Mouse (Mus musculus): ENCODE measurements around the gene Foxb2.
"Not testable (repeated sequence)": the region's sequence is repeated elsewhere in the genome, so short reads cannot be mapped to it uniquely, and the experiment has no call there.

Foxb2 gene

GRCm38 (mm10) chr19:16873221-16873861 is at the start of gene Foxb2:
Gene Foxb2, minus strand, starts transcription at chr19:16873805.
- DNase-seq (ENCODE audit: low read depth, low spot score), result no peak

GRCm38 (mm10) chr19:16911507-16911906 is 37.9 kb upstream of the Foxb2 start:
- DNase-seq (ENCODE audit: low read depth, low spot score), result no peak

- DNase-seq (ENCODE audit: low read depth, low spot score), result no peak
These were observed 29.5 kb upstream of the Foxb2 start for GRCm38 (mm10) chr19:16903106-16903505.

GRCm38 (mm10) chr19:16899716-16900115 is 26.1 kb upstream of the Foxb2 start:
- no peak for DNase-seq (ENCODE audit: low read depth, low spot score)

- DNase-seq (ENCODE audit: low read depth, low spot score), result no peak
These were observed 25.0 kb upstream of the Foxb2 start for GRCm38 (mm10) chr19:16898576-16898975.

- no peak for DNase-seq (ENCODE audit: low read depth, low spot score)
These were observed 2.8 kb upstream of the Foxb2 start for GRCm38 (mm10) chr19:16876458-16876770.

GRCm38 (mm10) chr19:16875631-16876457 is 2.2 kb upstream of the Foxb2 start:
- DNase-seq (ENCODE audit: low read depth, low spot score), result no peak

GRCm38 (mm10) chr19:16874991-16875540 is 1.5 kb upstream of the Foxb2 start:
- no peak for DNase-seq (ENCODE audit: low read depth, low spot score)

- DNase-seq (ENCODE audit: low read depth, low spot score), result no peak
These were observed 597 bp upstream of the Foxb2 start for GRCm38 (mm10) chr19:16873942-16874861.

- no peak for DNase-seq (ENCODE audit: low read depth, low spot score)
These were observed 1.0 kb downstream of the Foxb2 start for GRCm38 (mm10) chr19:16872331-16873180.

- DNase-seq (ENCODE audit: low read depth, low spot score), result no peak
These were observed 2.3 kb downstream of the Foxb2 start for GRCm38 (mm10) chr19:16871192-16871760.

GRCm38 (mm10) chr19:16870501-16871191 is 3.0 kb downstream of the Foxb2 start:
- DNase-seq (ENCODE audit: low read depth, low spot score), result no peak

- DNase-seq (ENCODE audit: low read depth, low spot score), result no peak
These were observed 5.1 kb downstream of the Foxb2 start for GRCm38 (mm10) chr19:16868534-16868933.

- no peak for DNase-seq (ENCODE audit: low read depth, low spot score)
These were observed 15.0 kb downstream of the Foxb2 start for GRCm38 (mm10) chr19:16858646-16859045.

GRCm38 (mm10) chr19:16856752-16857151 is 16.9 kb downstream of the Foxb2 start:
- no peak for DNase-seq (ENCODE audit: low read depth, low spot score)

GRCm38 (mm10) chr19:16844091-16844490 is 29.5 kb downstream of the Foxb2 start:
- DNase-seq (ENCODE audit: low read depth, low spot score), result not testable (repeated sequence)

GRCm38 (mm10) chr19:16841516-16842249 is 31.9 kb downstream of the Foxb2 start:
- DNase-seq (ENCODE audit: low read depth, low spot score), result no peak

- DNase-seq (ENCODE audit: low read depth, low spot score), result no peak
These were observed 32.6 kb downstream of the Foxb2 start for GRCm38 (mm10) chr19:16841001-16841400.

GRCm38 (mm10) chr19:16827657-16828056 is 45.9 kb downstream of the Foxb2 start:
- no peak for DNase-seq (ENCODE audit: low read depth, low spot score)

Data from retina, postnatal 7 days (tissue).